Mouse (Mus musculus) cerebellum, adult 2 months (tissue): ENCODE measurements around the gene Osm. TPM values are rescaled to one million over a fixed set of nuclear protein-coding genes. Genes with fewer than 3 reads are reported as not detected.

Experiments used
- DNase-seq, 2 experiments: peaks; one replicate each; pipeline ENCODE4 v3.0.0; 2021
- H3K27ac ChIP-seq: fragments of 200-500 bp; 2 replicates; pipeline ENCODE4 v1.5.1; 2012; ENCODE audit warnings: low read length, control low read depth, inconsistent platforms; ENCODE audit not compliant: insufficient read depth
- H3K27me3 ChIP-seq: fragments of 200-500 bp; 2 replicates; pipeline ENCODE4 v1.6.1; 2012; ENCODE audit warnings: inconsistent platforms, mild to moderate bottlenecking, low read length, moderate library complexity; ENCODE audit not compliant: control insufficient read depth, insufficient read depth
- H3K4me1 ChIP-seq: fragments of 200-500 bp; 2 replicates; pipeline ENCODE4 v1.6.1; 2011; ENCODE audit warnings: low read length; ENCODE audit not compliant: control insufficient read depth, insufficient read depth
- H3K4me3 ChIP-seq: fragments of 200-500 bp; replicated peaks from 2 replicates; pipeline ENCODE3; 2011; ENCODE audit warnings: mild to moderate bottlenecking, low read depth, low read length, control low read depth; ENCODE audit not compliant: insufficient read depth
- CTCF ChIP-seq: fragments of 200-500 bp; IDR thresholded peaks from 2 replicates; pipeline ENCODE4 v1.5.1; 2011; ENCODE audit warnings: low read depth, mild to moderate bottlenecking, control low read depth, low read length, moderate library complexity, borderline replicate concordance; ENCODE audit not compliant: insufficient read depth
- POLR2A ChIP-seq: fragments of 200-500 bp; IDR thresholded peaks from 2 replicates; pipeline ENCODE4 v1.6.1; 2011; ENCODE audit warnings: low read length, control low read depth, borderline replicate concordance; ENCODE audit not compliant: insufficient read depth
- WGBS: fragments of 180-500 bp; shearing (Covaris S2); methylation state at CpG from one replicate; pipeline ENCODE4 v1.1.7; 2018; 5-methylcytosine and 5-hydroxymethylcytosine counted together
- polyA plus RNA-seq: library from polyadenylated mRNA; depleted of rRNA; stranded (reverse); fragments of >200 nt; gene quantifications from 2 replicates; pipeline ENCODE4 v1.2.3, GENCODE M21; 2012

The Osm gene
- polyA plus RNA-seq, 1 experiment = 0.03 TPM

GRCm38 (mm10) chr11:4218637-4219036 is 17.6 kb upstream of the Osm start:
- no peaks in the 10 kb centered on the region for H3K4me1 ChIP-seq
- TF ChIP-seq POLR2A = no peak
- TF ChIP-seq CTCF = no peak
- no peak overlapping the region for H3K4me3 ChIP-seq
- no peak for DNase-seq
- 25% methylated on average over 6 of the region's 6 CpGs for WGBS
- H3K27ac ChIP-seq = no peak overlapping the region
- H3K27me3 ChIP-seq = no peaks in the 10 kb centered on the region

- DNase-seq = peak; percentile 67
- TF ChIP-seq POLR2A = no peak
- peak; percentile 83 for TF ChIP-seq CTCF
- H3K27me3 ChIP-seq = no peaks in the 10 kb centered on the region
- H3K4me3 ChIP-seq = no peak overlapping the region
- 38% methylated on average over 2 of the region's 2 CpGs for WGBS
- H3K27ac ChIP-seq = no peak overlapping the region
- no peaks in the 10 kb centered on the region for H3K4me1 ChIP-seq
These were observed 16.9 kb upstream of the Osm start for GRCm38 (mm10) chr11:4219317-4219751.

DNA sequence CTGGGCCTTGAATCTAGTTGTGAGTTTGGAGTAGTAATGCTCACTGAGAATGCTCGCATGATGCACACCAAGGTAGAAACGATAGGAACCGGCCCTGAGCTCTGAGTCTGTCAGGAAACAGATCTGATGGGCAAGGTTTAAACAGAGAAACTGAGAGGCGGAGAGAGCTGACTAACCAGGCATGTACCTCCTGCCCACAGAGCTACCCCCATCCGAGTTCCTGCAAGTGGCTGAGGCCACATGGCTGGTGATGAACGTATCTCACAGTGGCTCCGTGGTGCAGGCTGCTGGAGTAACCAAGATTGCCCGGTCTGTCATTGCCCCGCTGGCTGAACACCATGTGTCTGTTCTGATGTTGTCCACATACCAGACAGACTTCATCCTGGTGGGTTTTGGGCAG is 16.3 kb upstream of the Osm start:
- Histone ChIP-seq H3K4me3 (no peak overlapping the region), H3K27ac (no peak overlapping the region), H3K27me3 (no peaks in the 10 kb centered on the region), H3K4me1 (no peaks in the 10 kb centered on the region)
- WGBS = 60% methylated on average over 9 of the region's 9 CpGs
- no peak for DNase-seq
- TF ChIP-seq CTCF (no peak), POLR2A (no peak)

DNA sequence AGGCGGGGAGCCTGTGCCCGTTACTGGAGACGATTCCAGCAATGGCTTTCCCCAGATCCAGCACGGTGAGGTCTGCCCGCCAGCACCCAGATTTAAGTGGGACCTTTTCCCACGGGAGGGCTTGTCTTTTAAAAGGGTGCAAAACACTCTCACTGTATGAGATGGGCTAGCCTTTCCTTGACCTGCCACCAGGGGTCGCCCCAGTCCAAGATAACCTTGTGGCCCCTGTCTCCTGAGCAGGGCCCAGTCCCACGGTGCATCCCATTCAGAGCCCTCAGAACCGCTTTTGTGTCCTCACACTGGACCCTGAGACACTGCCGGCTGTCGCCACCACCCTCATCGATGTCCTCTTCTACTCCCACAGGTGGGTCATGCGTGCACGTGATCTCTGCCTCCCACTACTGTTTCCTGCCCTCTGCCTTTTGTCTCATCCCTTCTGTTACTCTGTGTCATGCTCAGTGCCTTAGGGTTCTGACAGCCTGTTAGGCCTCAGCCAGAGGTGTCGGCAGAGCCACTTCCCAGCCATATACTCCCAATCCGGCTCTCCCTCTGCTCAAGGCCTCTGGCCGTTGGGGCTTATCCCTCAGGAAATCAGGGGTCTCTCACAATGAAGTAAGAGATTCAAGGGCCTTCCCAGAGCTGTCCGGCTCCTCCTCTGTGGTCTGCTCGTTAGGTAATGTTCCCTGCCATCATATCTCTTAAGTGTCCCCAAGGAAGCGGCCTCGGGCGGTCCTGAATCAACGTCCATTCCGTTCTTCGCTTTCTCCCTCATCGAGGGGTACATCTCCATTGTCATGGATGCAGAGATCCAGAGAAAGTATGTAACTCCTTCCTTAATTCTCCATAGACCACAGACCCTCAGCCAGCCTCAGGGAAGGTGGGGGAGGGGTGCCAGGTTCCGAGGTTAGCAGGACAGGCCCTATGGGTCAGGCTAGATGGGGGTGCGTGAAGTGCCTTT is 15.5 kb upstream of the Osm start:
- TF ChIP-seq POLR2A (no peak), CTCF (peak; percentile 93)
- no peaks in the 10 kb centered on the region for H3K4me1 ChIP-seq
- 55% methylated on average over 28 of the region's 28 CpGs for WGBS

GRCm38 (mm10) chr11:4222046-4222950 is 13.9 kb upstream of the Osm start:
- WGBS = 89% methylated on average over 17 of the region's 17 CpGs
- TF ChIP-seq POLR2A (no peak), CTCF (no peak)
- Histone ChIP-seq H3K27me3 (no peaks in the 10 kb centered on the region), H3K4me3 (no peak overlapping the region), H3K4me1 (no peaks in the 10 kb centered on the region), H3K27ac (no peak overlapping the region)
- no peak for DNase-seq

More for the DNA sequence above, 15.5 kb upstream of the Osm start:
- DNase-seq = peak; percentile 64 to 81
- Histone ChIP-seq H3K27ac (no peak overlapping the region), H3K27me3 (no peaks in the 10 kb centered on the region), H3K4me3 (no peak overlapping the region)

- H3K4me3 ChIP-seq = no peak overlapping the region
- H3K27ac ChIP-seq = no peak overlapping the region
- WGBS = 51% methylated on average over 7 of the region's 7 CpGs
- DNase-seq = no peak
- TF ChIP-seq CTCF (no peak), POLR2A (no peak)
- H3K27me3 ChIP-seq = no peaks in the 10 kb centered on the region
- peaks cover 3% of the 10 kb centered on the region for H3K4me1 ChIP-seq
These were observed 12.6 kb upstream of the Osm start for GRCm38 (mm10) chr11:4223393-4224188.

GRCm38 (mm10) chr11:4224223-4224622 is 12.0 kb upstream of the Osm start:
- no peak for DNase-seq
- TF ChIP-seq CTCF (no peak), POLR2A (no peak)
- WGBS = 96% methylated on average over 2 of the region's 2 CpGs
- Histone ChIP-seq H3K27ac (no peak overlapping the region), H3K27me3 (no peaks in the 10 kb centered on the region), H3K4me3 (no peak overlapping the region), H3K4me1 (peaks cover 6% of the 10 kb centered on the region)
